ENCODE assay signal across 24 mouse cellular contexts in the genomic region with DNA sequence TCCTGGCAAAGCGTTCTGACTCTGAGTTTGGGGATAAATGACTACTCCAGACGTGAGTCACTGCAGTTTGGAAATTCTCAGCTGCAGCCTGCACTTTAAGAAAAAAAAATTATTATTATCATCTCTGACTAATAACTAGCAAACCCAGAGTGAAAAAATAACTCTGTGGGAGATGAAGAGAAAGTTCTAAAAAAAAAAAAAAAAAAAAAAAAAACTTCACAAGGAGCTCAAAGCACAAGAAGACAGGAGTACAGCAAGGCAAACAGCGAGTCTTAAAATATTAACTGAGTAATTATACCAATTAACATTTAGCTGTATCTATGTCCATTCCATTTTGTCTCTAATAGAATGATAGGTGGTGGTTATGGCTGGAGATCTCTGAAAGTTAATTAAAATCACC. TPM values are rescaled to one million over a fixed set of nuclear protein-coding genes. Genes with fewer than 3 reads are reported as not detected.
A peak's percentile ranks its signal among the peaks of the same experiment; 100 is the strongest.
DNase-seq lines count a peak whose midpoint lies in the region; ATAC-seq and TF ChIP-seq lines count a peak whose summit lies in the region.
"Had no signal": no experiment of that assay in that cellular context is flagged by ENCODE, and none has a peak within 500 bp of the region (broad histone marks: within the 10 kb centered on the region; RNA-seq: fewer than 3 reads in every experiment).

No protein-coding gene starts in this region.

- ATAC-seq in erythroblast, adult 5-6 weeks (replicated peaks; ENCODE audit: low FRiP score, poor library complexity, severe bottlenecking) = no peak
- ATAC-seq: activated CD4-positive, CD25-positive, alpha-beta regulatory T cell, adult 4 months; forebrain, embryonic 14.5 days; forebrain, embryonic 16.5 days; Patski had no signal

- H3K27ac ChIP-seq in CH12.LX (ENCODE audit: insufficient read depth, low read depth) = no peak overlapping the region
- H3K27ac ChIP-seq: embryonic facial prominence, embryonic 13.5 days; embryonic facial prominence, embryonic 15.5 days; forebrain, embryonic 10.5 days; forebrain, embryonic 12.5 days had no signal

- H3K4me3 ChIP-seq in CH12.LX (replicated peaks in 1 of 3; ENCODE audit: low read depth in 2 of 3, low read length in 2 of 3, poor library complexity in 1 of 3) = no peak overlapping the region
- H3K4me3 ChIP-seq: embryonic facial prominence, embryonic 13.5 days; embryonic facial prominence, embryonic 15.5 days; erythroblast, embryonic 14.5 days; forebrain, embryonic 10.5 days; forebrain, embryonic 12.5 days had no signal

- no peak for TF ChIP-seq EP300 in CH12.LX (IDR thresholded peaks at IDR 0.05; ENCODE audit: low read length)

- no peak for TF ChIP-seq CTCF in CH12.LX (conservative IDR thresholded peaks at IDR 0.05 in 1 of 2, IDR thresholded peaks at IDR 0.05 in 1 of 2; ENCODE audit: low read depth in 2 of 2, low read length in 2 of 2)

- no peaks in the 10 kb centered on the region for H3K36me3 ChIP-seq in CH12.LX (replicated peaks in 1 of 2; ENCODE audit: control insufficient read depth in 1 of 2, insufficient read depth in 1 of 2, low read length in 1 of 2)
- H3K36me3 ChIP-seq: embryonic facial prominence, embryonic 13.5 days; embryonic facial prominence, embryonic 15.5 days; forebrain, embryonic 10.5 days; forebrain, embryonic 12.5 days had no signal

- dilution Hi-C loops in CH12.LX (cut with MboI; ENCODE audit: extremely low pct_ligation_motif_present, extremely low pct_unique_long_range_greater_than_20kb, low sequenced_read_pairs) = no loop called here

- TF ChIP-seq RAD21 in CH12.LX (IDR thresholded peaks at IDR 0.05; ENCODE audit: low read depth, low read length) = no peak

- no peaks in the 10 kb centered on the region for H3K27me3 ChIP-seq in CH12.LX (replicated peaks)
- H3K27me3 ChIP-seq: embryonic facial prominence, embryonic 13.5 days; embryonic facial prominence, embryonic 15.5 days; Patski had no signal

- H3K79me2 ChIP-seq in CH12.LX (replicated peaks; ENCODE audit: control insufficient read depth, extremely low read depth, insufficient read depth, poor library complexity, severe bottlenecking) = no peaks in the 10 kb centered on the region

- intact Hi-C loops in heart, postnatal 36 days (cut with DNase I) = no loop called here

- H3K4me2 ChIP-seq in CH12.LX (ENCODE audit: insufficient read depth, low read depth, poor library complexity, severe bottlenecking) = no peak overlapping the region
- H3K4me2 ChIP-seq: embryonic facial prominence, embryonic 13.5 days; embryonic facial prominence, embryonic 15.5 days; forebrain, embryonic 12.5 days had no signal

- H3K9ac ChIP-seq in CH12.LX (ENCODE audit: insufficient read depth, low read depth) = no peak overlapping the region
- H3K9ac ChIP-seq: embryonic facial prominence, embryonic 13.5 days; embryonic facial prominence, embryonic 15.5 days; forebrain, embryonic 12.5 days had no signal

- peaks cover 3% of the 10 kb centered on the region for H3K9me3 ChIP-seq in CH12.LX (replicated peaks; ENCODE audit: low read length)
- H3K9me3 ChIP-seq: embryonic facial prominence, embryonic 13.5 days; embryonic facial prominence, embryonic 15.5 days; forebrain, embryonic 10.5 days; forebrain, embryonic 12.5 days had no signal

- H3K4me1 ChIP-seq in CH12.LX (ENCODE audit: control insufficient read depth in 1 of 2, insufficient read depth in 2 of 2) = peaks cover under 1 to 17% of the 10 kb centered on the region in 2 experiments; a peak in 3 of 4 replicates
- H3K4me1 ChIP-seq: embryonic facial prominence, embryonic 13.5 days; embryonic facial prominence, embryonic 15.5 days; forebrain, embryonic 12.5 days had no signal

- peak; percentile 48 for DNase-seq in 3T3-L1 (ENCODE audit: low read depth, low spot score)
- no peak for DNase-seq in CH12.LX (ENCODE audit: extremely low read depth)
- DNase-seq in brain, adult 2 months (ENCODE audit: low read depth, low spot score) = peak; percentile 36
- DNase-seq in natural killer cell, adult 2 months (ENCODE audit: low spot score in 2 of 2) = no peak
- no peak for DNase-seq in heart, postnatal 36 days
- no peak for DNase-seq in adrenal gland, adult 2 months
- DNase-seq: adrenal gland, postnatal 10 days; adrenal gland, postnatal 25 days; cerebellum, adult 11-12 months; cerebellum, adult 2 months; cerebellum, adult 9-10 months; cerebellum, postnatal 10 days; cerebellum, postnatal 25 days; embryo, embryonic 11 days had no signal

- in situ Hi-C loops in CH12.LX (cut with MboI; ENCODE audit: low pct_ligation_motif_present, low pct_unique_long_range_greater_than_20kb, low sequenced_read_pairs) = no loop called here

- TF ChIP-seq POLR2A in CH12.LX (IDR thresholded peaks at IDR 0.05; ENCODE audit: low read depth, low read length) = no peak

TF ChIP-seq in CH12.LX, 34 proteins besides CTCF, POLR2A, EP300 and RAD21:
- peak; percentile 12; the same call in 1 of the 2 replicates for TF ChIP-seq IRF4 (IDR thresholded peaks at IDR 0.05; ENCODE audit: low read depth, low read length)
- 0 out of 2 replicates have a peak, but pooled peaks have one; percentile 9 for TF ChIP-seq BHLHE40 (IDR thresholded peaks at IDR 0.05; ENCODE audit: low read depth, low read length)
- TF ChIP-seq ZNF384 (IDR thresholded peaks at IDR 0.05; ENCODE audit: low read depth, low read length) = peak; percentile 91
- no peak for TF ChIP-seq NRF1 (IDR thresholded peaks at IDR 0.05; ENCODE audit: low read depth, low read length)
- no peak for TF ChIP-seq MYC (IDR thresholded peaks at IDR 0.05; ENCODE audit: low read depth, low read length)
- no peak for TF ChIP-seq UBTF (IDR thresholded peaks at IDR 0.05; ENCODE audit: low read depth, low read length)
- TF ChIP-seq ETS1 (conservative IDR thresholded peaks at IDR 0.05; ENCODE audit: low read depth, low read length) = peak; percentile 42; the same call in 1 of the 2 replicates

RNA-seq across cellular contexts. Expression of gene Egr2, which starts 11.1 kb away (rescaled TPM):
- 1.0 and 1.3 TPM in 2 replicates for total RNA-seq in CH12.LX (2012; rRNA removed)
- 4.7 and 5.7 TPM in 2 replicates for total RNA-seq in CH12.LX (2014; rRNA removed)
- 3.1 and 4.6 TPM in 2 replicates for polyA plus RNA-seq in CH12.LX (2012; ENCODE audit: insufficient read length, low read depth)
- total RNA-seq in erythroblast, adult 5-6 weeks (2015; ENCODE audit: low replicate concordance) = not detected in 2 replicates
- total RNA-seq in erythroblast, adult 5-6 weeks (2017; ENCODE audit: low replicate concordance) = 2.1 TPM in 1 of 2 replicates, not detected in the other
- total RNA-seq in heart, postnatal 36 days (2021) = 1 to 10 TPM in 1 of 2 experiments, under 1 TPM in 1; 0.27 to 1.2 TPM
- 1 to 10 TPM in 1 of 2 experiments, under 1 TPM in 1; 0.61 to 1.3 TPM for total RNA-seq in adrenal gland, adult 2 months (2021)
- polyA plus RNA-seq in adrenal gland, adult 2 months (2012; rRNA removed) = 1.8 and 3.1 TPM in 2 replicates
- polyA plus RNA-seq: erythroblast, embryonic 14.5 days; forebrain, embryonic 10.5 days had no signal

RNA-seq across cellular contexts. Expression of gene Ado, which starts 24.6 kb away (rescaled TPM):
- total RNA-seq in CH12.LX (2012; rRNA removed) (14.6 and 14.8 TPM in 2 replicates), CH12.LX (2014; rRNA removed) (11.2 and 12.3 TPM in 2 replicates)
- polyA plus RNA-seq in CH12.LX (2012; ENCODE audit: insufficient read length, low read depth) = 9.1 and 10.3 TPM in 2 replicates
- total RNA-seq in erythroblast, adult 5-6 weeks (2015; ENCODE audit: low replicate concordance) = 2.5 and 2.7 TPM in 2 replicates
- 4.7 and 5.2 TPM in 2 replicates for total RNA-seq in erythroblast, adult 5-6 weeks (2017; ENCODE audit: low replicate concordance)
- 10 to 100 TPM; 16.4 to 16.6 TPM for total RNA-seq in heart, postnatal 36 days (2021)
- total RNA-seq in adrenal gland, adult 2 months (2021) = 10 to 100 TPM; 24.1 to 28.0 TPM
- 32.1 and 34.0 TPM in 2 replicates for polyA plus RNA-seq in adrenal gland, adult 2 months (2012; rRNA removed)

Comparison
In these comparisons a context has a peak if more than half of its experiments do, and no peak if none do; other contexts are left out.
1. DNase-seq: peak in 3T3-L1 (single experiment) and brain, adult 2 months (single experiment); none in CH12.LX (single experiment), natural killer cell, adult 2 months (0 of 2), heart, postnatal 36 days (0 of 2) and adrenal gland, adult 2 months (single experiment).